Mouse (Mus musculus) spleen, adult 2 months (tissue): Measurements from ENCODE around the gene Stat6. TPM values are rescaled to one million over a fixed set of nuclear protein-coding genes. Genes with fewer than 3 reads are reported as not detected.
A peak's percentile ranks its signal among the peaks of the same experiment; 100 is the strongest.

Experiments
- DNase-seq, 2 experiments: peaks; one replicate each; pipeline versions ENCODE4 v3.0.0 to v3.0.0-alpha.2; 2012 to 2021; ENCODE audit warnings: low spot score in 2 of 2, low read depth in 1 of 2
- H3K27ac ChIP-seq: fragments of 200-500 bp; 2 replicates; pipeline ENCODE4 v1.5.1; 2012; ENCODE audit warnings: low read length, inconsistent platforms; ENCODE audit not compliant: insufficient read depth
- H3K27me3 ChIP-seq: fragments of 200-500 bp; 2 replicates; pipeline ENCODE4 v1.6.1; 2012; ENCODE audit warnings: mild to moderate bottlenecking, moderate library complexity, low read length, inconsistent platforms; ENCODE audit not compliant: control insufficient read depth, insufficient read depth
- H3K36me3 ChIP-seq: fragments of 200-500 bp; 2 replicates; pipeline ENCODE4 v1.6.1; 2012; ENCODE audit warnings: mild to moderate bottlenecking, low read length, inconsistent platforms; ENCODE audit not compliant: control insufficient read depth, insufficient read depth
- H3K4me1 ChIP-seq: fragments of 200-500 bp; 2 replicates; pipeline ENCODE4 v1.6.1; 2011; ENCODE audit warnings: inconsistent platforms; ENCODE audit not compliant: control insufficient read depth, insufficient read depth, insufficient read length
- H3K4me3 ChIP-seq: fragments of 200-500 bp; 2 replicates; pipeline ENCODE4 v1.5.1; 2011; ENCODE audit warnings: mild to moderate bottlenecking, inconsistent platforms; ENCODE audit not compliant: insufficient read depth, insufficient read length; ENCODE audit errors: extremely low read depth
- CTCF ChIP-seq: fragments of 200-500 bp; IDR thresholded peaks from 2 replicates; pipeline ENCODE4 v1.5.1; 2011; ENCODE audit warnings: mild to moderate bottlenecking, inconsistent platforms; ENCODE audit not compliant: insufficient read depth, insufficient read length, insufficient replicate concordance; ENCODE audit errors: extremely low read depth
- POLR2A ChIP-seq: fragments of 200-500 bp; IDR thresholded peaks from 2 replicates; pipeline ENCODE4 v1.6.1; 2011; ENCODE audit warnings: low read depth, low read length, inconsistent platforms
- WGBS: fragments of 180-500 bp; shearing (Covaris S2); methylation state at CpG from one replicate; pipeline ENCODE4 v1.1.7; 2018; 5-methylcytosine and 5-hydroxymethylcytosine counted together
- polyA plus RNA-seq: library from polyadenylated mRNA; depleted of rRNA; stranded (reverse); fragments of >200 nt; gene quantifications from 2 replicates; pipeline ENCODE4 v1.2.3, GENCODE M21; 2012

Gene Stat6
- polyA plus RNA-seq, 1 experiment, result 126 TPM

GRCm38 (mm10) chr10:127620406-127621190 is 22.2 kb upstream of the Stat6 start, which contains the start of gene Lrp1:
Gene Lrp1 (minus strand): TSS chr10:127621148.
- Histone ChIP-seq H3K4me3 (peak within 1 kb of the TSS; percentile 67), H3K27me3 (peaks cover 7% of the 10 kb centered on the region), H3K36me3 (no peaks in the 10 kb centered on the region), H3K27ac (peak within 1 kb of the TSS; percentile 81), H3K4me1 (peaks cover 6% of the 10 kb centered on the region; the same call in 1 of the 2 replicates)
- TF ChIP-seq POLR2A (no peak), CTCF (no peak)
- WGBS, result 18% methylated on average over 26 of the region's 32 CpGs
- no peak for DNase-seq

GRCm38 (mm10) chr10:127621191-127622056 is 21.4 kb upstream of the Stat6 start:
- TF ChIP-seq CTCF (no peak), POLR2A (no peak)
- peak in 1 of 2 experiments; percentile 31 for DNase-seq
- peaks cover 7% of the 10 kb centered on the region for H3K27me3 ChIP-seq
- peak overlapping the region; percentile 67 for H3K4me3 ChIP-seq
- H3K4me1 ChIP-seq, result peaks cover 4% of the 10 kb centered on the region; the same call in 1 of the 2 replicates
- peak overlapping the region; percentile 81 for H3K27ac ChIP-seq
- no peaks in the 10 kb centered on the region for H3K36me3 ChIP-seq
- WGBS, result under 1% methylated on average over 38 of the region's 39 CpGs

GRCm38 (mm10) chr10:127622057-127622392 is 20.8 kb upstream of the Stat6 start:
- Histone ChIP-seq H3K4me3 (peak overlapping the region; percentile 67; the same call in 1 of the 2 replicates), H3K27me3 (peaks cover 7% of the 10 kb centered on the region), H3K4me1 (peaks cover 4% of the 10 kb centered on the region; the same call in 1 of the 2 replicates), H3K27ac (peak overlapping the region; percentile 49), H3K36me3 (no peaks in the 10 kb centered on the region)
- 4% methylated on average over 13 of the region's 13 CpGs for WGBS
- peak in 1 of 2 experiments; percentile 38 for DNase-seq
- TF ChIP-seq POLR2A, result no peak
- peak; percentile 30; the same call in 1 of the 2 replicates for TF ChIP-seq CTCF

GRCm38 (mm10) chr10:127622661-127623060 is 20.1 kb upstream of the Stat6 start:
- Histone ChIP-seq H3K36me3 (no peaks in the 10 kb centered on the region), H3K27ac (no peak overlapping the region), H3K4me1 (peaks cover 4% of the 10 kb centered on the region; the same call in 1 of the 2 replicates), H3K4me3 (no peak overlapping the region), H3K27me3 (peaks cover 7% of the 10 kb centered on the region)
- no peak for DNase-seq
- WGBS, result 80% methylated on average over 4 of the region's 4 CpGs
- no peak for TF ChIP-seq CTCF
- no peak for TF ChIP-seq POLR2A

- 91% methylated on average over 6 of the region's 6 CpGs for WGBS
- Histone ChIP-seq H3K4me1 (peaks cover 4% of the 10 kb centered on the region; the same call in 1 of the 2 replicates), H3K27me3 (peaks cover 7% of the 10 kb centered on the region), H3K36me3 (no peaks in the 10 kb centered on the region), H3K27ac (no peak overlapping the region), H3K4me3 (no peak overlapping the region)
- no peak for TF ChIP-seq POLR2A
- no peak for TF ChIP-seq CTCF
- no peak for DNase-seq
Measured at GRCm38 (mm10) chr10:127623439-127624216, 19.2 kb upstream of the Stat6 start.

- peak in 1 of 2 experiments; percentile 37 for DNase-seq
- Histone ChIP-seq H3K27me3 (peaks cover under 1% of the 10 kb centered on the region; the same call in 1 of the 2 replicates), H3K36me3 (no peaks in the 10 kb centered on the region), H3K4me3 (no peak overlapping the region), H3K4me1 (peaks cover 3% of the 10 kb centered on the region; the same call in 1 of the 2 replicates), H3K27ac (no peak overlapping the region)
- WGBS, result 85% methylated on average over 3 of the region's 3 CpGs
- TF ChIP-seq CTCF (peak; percentile 36; the same call in 1 of the 2 replicates), POLR2A (no peak)
Measured at GRCm38 (mm10) chr10:127626433-127626832, 16.4 kb upstream of the Stat6 start.
